Mouse (Mus musculus) right cerebral cortex, postnatal 10 days (tissue): ENCODE results near the gene Zbtb43.

Source experiments
- DNase-seq, 2 experiments: peaks; one replicate each; pipeline ENCODE4 v3.0.0; 2021; ENCODE audit warnings: low spot score in 2 of 2

The Zbtb43 gene

GRCm38 (mm10) chr2:33454816-33455215 is 13.5 kb downstream of the Zbtb43 start:
- no peak for DNase-seq

- peak in 1 of 2 experiments; percentile 71 for DNase-seq
These were observed 14.9 kb downstream of the Zbtb43 start for GRCm38 (mm10) chr2:33453476-33453875.

- DNase-seq: no peak
These were observed 15.6 kb downstream of the Zbtb43 start for GRCm38 (mm10) chr2:33452721-33453120.

- DNase-seq: peak in 1 of 2 experiments; percentile 46
These were observed 16.2 kb downstream of the Zbtb43 start for GRCm38 (mm10) chr2:33452140-33452539.

- no peak for DNase-seq
These were observed 17.1 kb downstream of the Zbtb43 start for GRCm38 (mm10) chr2:33451038-33451978.

DNA sequence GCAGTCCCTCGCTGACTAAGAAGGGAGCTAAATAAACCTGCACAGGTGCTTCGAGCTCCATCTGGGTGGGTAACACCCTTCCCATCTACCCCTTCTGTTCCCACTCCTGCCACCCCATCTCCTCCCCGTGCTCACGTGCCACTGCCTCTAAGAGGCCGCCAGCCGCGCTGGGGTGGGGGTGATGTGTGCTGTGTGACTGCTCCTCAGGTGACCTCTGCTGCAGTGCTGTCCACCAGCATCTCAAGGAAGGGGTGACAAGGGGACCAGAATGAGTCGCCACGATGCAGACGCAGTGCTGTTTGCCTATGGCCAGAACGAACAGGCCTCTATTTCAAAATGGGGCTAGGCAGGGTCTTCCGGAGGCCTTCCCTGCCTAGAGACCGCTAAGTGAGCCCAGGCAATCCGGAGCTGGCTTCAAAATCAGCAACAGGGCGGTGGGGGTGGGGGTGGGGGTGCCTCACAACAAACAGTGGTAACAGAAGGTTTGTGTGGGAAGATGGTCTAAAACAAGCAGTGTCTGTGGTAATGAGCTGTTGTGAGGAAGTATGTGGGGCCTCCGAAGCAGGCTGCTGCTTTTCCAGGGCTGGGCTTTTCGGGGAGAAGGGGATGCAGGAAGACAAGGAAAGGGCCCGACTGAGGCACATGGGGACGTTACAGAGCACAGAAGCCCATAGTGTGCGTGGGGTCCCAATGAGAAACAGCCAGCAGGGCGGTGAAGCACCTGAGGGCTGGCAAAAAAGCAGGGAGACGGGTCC is 19.1 kb downstream of the Zbtb43 start:
- DNase-seq: peak; percentile 69 to 79

DNA sequence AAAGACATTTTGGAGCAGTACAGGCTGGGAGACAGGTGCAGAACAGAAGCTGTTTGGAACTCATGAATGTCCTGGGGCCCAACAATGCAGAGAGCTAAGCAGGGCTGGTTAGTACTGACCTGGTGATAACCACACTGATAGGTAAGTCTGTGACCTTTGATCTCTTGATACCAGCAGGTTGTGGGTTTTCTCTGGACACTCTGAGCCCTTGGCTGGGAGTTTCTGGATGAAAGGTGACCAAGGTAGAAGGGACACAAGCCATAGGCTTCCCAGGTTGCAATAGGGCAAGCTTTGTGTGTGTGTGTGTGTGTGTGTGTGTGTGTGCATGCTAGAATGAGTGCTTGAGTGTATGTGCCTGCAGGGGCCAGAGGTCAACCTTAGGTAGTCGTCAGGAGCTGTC is 21.6 kb downstream of the Zbtb43 start:
- no peak for DNase-seq

GRCm38 (mm10) chr2:33445741-33446140 is 22.6 kb downstream of the Zbtb43 start:
- no peak for DNase-seq

DNA sequence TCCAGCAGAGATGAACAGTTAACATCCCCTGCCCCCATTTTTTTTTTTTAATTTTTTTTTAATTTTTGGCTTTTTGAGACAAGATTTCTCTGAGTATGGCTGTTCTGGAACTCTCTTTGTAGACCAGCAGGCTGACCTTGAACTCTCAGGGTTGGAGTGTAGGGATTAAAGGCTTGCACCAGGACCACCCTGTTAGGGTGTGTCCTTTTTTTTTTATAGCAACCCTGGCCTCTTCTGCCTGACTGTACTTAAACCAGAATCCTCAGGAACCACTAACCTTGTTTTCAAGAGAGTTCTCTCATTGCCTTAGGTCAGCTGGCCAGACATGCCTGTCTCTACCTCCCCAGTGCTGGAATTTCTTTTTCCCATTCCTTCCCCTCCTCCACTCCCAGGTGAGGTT is 23.5 kb downstream of the Zbtb43 start:
- no peak for DNase-seq

GRCm38 (mm10) chr2:33444358-33444757 is 24.0 kb downstream of the Zbtb43 start:
- peak; percentile 88 to 92 for DNase-seq

DNA sequence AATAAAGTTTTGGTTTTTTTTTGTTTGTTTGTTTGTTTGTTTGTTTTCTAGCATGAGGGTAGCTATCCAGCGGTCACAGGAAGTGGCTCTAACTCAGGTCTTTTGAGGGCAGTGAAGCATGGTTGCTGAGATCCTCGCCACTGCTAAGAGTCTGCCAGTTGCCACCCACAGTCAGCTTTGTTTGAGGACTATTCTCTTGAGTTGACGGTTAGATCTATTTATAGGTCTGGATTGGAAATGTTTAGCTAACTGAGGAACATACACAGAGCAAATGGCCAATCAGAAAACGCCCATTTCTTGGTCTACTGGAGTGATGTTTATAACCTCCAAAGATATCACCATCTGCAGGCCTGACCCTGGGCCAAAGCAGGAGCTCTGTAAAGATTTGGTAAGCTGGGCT is 25.7 kb downstream of the Zbtb43 start:
- no peak for DNase-seq

GRCm38 (mm10) chr2:33440893-33441292 is 27.5 kb downstream of the Zbtb43 start:
- DNase-seq: peak; percentile 70 to 84

GRCm38 (mm10) chr2:33439980-33440670 is 28.2 kb downstream of the Zbtb43 start:
- no peak for DNase-seq

DNA sequence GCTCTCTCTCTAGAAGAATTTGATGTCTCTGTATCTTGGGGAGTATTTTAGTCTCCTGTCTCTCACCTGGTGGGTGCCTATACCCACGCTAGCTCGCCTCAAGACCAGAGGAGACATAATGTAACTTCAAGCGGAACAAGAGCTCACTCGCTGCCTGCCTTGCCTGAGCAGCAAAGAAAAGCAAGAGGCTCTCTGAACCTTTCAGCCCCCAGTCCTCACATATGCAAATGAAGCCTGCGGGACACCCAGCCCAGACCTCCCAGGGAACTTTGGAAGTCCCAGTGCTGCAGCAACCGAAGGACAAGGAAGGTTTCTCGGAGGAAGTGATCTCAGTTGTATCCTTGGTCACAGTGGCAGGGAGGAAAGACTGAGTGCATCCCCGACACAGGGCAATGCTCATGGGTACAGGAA is 28.9 kb downstream of the Zbtb43 start:
- DNase-seq: no peak

DNA sequence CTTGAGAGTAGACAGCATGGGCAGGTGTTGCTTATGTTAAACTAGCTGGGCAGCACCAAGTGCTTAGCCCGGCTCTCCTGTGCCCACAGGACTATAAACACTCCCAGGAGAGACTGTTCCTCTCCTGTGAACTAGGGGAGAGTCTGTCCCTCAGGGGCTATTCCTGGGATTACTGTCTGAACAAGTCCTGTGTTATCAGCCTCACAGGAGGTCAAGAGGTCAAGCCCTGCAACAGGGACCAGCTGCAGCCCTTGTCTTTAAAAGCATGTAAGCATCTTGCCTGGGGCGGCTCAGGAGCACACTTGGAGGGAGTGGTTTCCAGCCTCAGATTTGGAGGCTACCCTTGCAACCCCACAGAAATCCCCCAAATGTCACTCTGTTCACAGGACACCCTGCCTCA is 30.0 kb downstream of the Zbtb43 start:
- DNase-seq: no peak

DNA sequence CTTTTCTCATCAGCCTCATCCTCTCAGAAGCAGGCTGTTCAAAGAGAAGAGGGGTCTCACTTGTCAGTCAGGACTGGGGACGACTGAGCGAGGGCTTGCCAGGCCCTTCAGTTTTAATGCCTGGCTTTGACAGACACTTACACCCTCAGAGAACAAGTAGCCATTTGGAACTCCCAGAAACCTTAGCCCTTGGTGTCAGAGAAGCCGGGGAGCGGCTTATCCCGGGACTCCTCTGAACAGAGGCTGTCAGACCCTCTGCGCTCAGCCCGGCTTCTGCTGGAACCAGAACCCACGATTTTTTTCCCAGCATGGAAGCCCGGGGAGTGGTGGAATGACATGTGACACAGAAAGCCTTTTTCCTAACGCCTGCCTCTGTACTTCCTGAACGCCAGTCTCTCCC is 31.2 kb downstream of the Zbtb43 start:
- DNase-seq: no peak

DNA sequence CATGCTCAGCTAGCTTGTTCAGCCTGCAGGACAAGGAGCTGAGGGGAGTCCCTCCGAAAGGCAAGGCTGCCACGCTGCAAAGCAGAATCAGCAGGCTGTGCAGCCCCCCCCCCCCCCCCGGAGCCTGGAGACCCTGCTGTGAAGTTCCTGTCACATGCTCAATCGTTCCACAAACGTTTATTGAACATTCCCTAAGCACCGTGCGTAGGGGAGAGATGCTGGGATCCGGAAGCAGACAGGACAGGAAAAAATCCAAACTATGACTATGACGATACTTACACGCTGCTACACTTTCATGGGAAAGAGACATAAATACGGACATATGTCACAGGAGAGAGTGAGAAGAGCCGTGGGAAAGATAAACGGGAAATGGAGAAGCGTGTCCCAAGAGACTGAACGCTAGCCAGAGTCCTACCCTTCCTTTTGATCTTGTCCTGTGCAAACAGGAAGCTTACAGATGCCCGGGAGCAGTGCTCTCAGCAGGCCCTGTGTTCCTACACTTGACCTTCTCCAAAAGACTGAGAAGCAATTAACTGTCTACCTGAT is 32.3 kb downstream of the Zbtb43 start:
- no peak for DNase-seq

GRCm38 (mm10) chr2:33435036-33435650 is 33.2 kb downstream of the Zbtb43 start:
- peak in 1 of 2 experiments; percentile 52 for DNase-seq

DNA sequence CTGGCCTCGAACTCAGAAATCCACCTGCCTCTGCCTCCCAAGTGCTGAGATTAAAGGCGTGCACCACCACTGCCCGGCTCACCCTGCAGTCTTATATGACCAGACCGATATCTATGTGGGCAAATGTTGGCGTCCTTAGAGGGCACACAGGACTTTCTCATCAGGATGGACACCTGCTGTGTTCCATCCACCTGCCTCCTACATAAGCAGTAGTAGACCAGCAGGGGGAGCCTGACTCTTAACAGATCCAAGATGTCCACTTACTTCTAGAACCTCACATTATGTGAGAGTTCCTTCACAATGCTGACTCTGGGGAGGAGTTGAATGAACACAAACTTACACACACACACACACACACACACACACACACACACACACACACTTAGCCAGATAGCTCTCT is 35.5 kb downstream of the Zbtb43 start:
- peak; percentile 69 to 72 for DNase-seq

- peak; percentile 69 to 71 for DNase-seq
These were observed 37.3 kb downstream of the Zbtb43 start, which contains the start of gene Zbtb34 for GRCm38 (mm10) chr2:33430771-33431699. TSS of gene Zbtb34 (minus strand) at chr2:33431324.
